Mouse (Mus musculus): ENCODE data around the gene Tulp3. TPM values are rescaled to one million over a fixed set of nuclear protein-coding genes. Genes with fewer than 3 reads are reported as not detected.
"Not testable (repeated sequence)": the region's sequence is repeated elsewhere in the genome, so short reads cannot be mapped to it uniquely, and the experiment has no call there.

Gene Tulp3
- total and polyA plus RNA-seq, 3 experiments: 5.4 to 10.2 (median 6.4) TPM

GRCm38 (mm10) chr6:128304801-128305200 is 50.9 kb downstream of the Tulp3 start:
- Histone ChIP-seq H3K36me3 (ENCODE audit: control insufficient read depth, insufficient read depth, low read length) (no peaks in the 10 kb centered on the region), H3K27ac (no peak overlapping the region), H3K4me3 (no peak overlapping the region), H3K79me2 (replicated peaks; ENCODE audit: control insufficient read depth, insufficient read depth, low read length) (no peaks in the 10 kb centered on the region), H3K9ac (ENCODE audit: low read depth, low read length) (no peak overlapping the region), H3K27me3 (ENCODE audit: control insufficient read depth, insufficient read depth, low read length) (no peaks in the 10 kb centered on the region), H3K4me1 (ENCODE audit: control insufficient read depth, insufficient read depth, low read length) (no peaks in the 10 kb centered on the region)
- DNase-seq: no peak
- intact Hi-C loops (cut with DNase I): loop anchor here (5.0 to 10.0 kb wide), 2 partner anchors 38 to 330 kb away; no protein-coding TSS in a partner anchor
- TF ChIP-seq CTCF (IDR thresholded peaks at IDR 0.05) (no peak), EP300 (IDR thresholded peaks at IDR 0.05; ENCODE audit: insufficient read depth, low read depth, low read length) (no peak), POLR2A (IDR thresholded peaks at IDR 0.05; ENCODE audit: insufficient read depth, low read depth, low read length) (no peak)
- 86% methylated on average over 4 of the region's 4 CpGs for WGBS

DNA sequence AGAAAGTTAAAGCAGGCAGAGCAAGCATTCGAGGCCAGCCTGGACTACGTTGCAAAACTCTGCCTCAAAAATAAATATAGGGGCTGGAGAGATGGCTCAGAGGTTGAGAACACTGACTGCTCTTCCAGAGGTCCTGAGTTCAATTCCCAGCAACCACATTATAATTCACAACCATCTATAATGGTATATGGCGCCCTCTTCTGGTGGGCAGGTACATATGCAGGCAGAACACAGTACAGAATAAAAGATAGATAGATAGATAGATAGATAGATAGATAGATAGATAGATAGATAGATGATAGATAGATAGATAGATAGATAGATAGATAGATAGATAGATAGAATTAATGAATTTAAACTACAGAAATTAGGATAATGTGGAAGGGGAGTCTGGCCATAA is 53.0 kb downstream of the Tulp3 start:
- H3K36me3 ChIP-seq (ENCODE audit: control insufficient read depth, insufficient read depth, low read length); H3K4me1 ChIP-seq (ENCODE audit: control insufficient read depth, insufficient read depth, low read length); DNase-seq; H3K9ac ChIP-seq (ENCODE audit: low read depth, low read length); H3K4me3 ChIP-seq; H3K79me2 ChIP-seq (replicated peaks; ENCODE audit: control insufficient read depth, insufficient read depth, low read length); H3K27me3 ChIP-seq (ENCODE audit: control insufficient read depth, insufficient read depth, low read length); H3K27ac ChIP-seq: not testable (repeated sequence)
- intact Hi-C loops (cut with DNase I): loop anchor here (10.0 kb wide), 1 partner anchor 328 kb away; no protein-coding TSS in a partner anchor
- peak; percentile 60 for TF ChIP-seq CTCF (IDR thresholded peaks at IDR 0.05)
- 92% methylated on average over 3 of the region's 3 CpGs for WGBS

DNA sequence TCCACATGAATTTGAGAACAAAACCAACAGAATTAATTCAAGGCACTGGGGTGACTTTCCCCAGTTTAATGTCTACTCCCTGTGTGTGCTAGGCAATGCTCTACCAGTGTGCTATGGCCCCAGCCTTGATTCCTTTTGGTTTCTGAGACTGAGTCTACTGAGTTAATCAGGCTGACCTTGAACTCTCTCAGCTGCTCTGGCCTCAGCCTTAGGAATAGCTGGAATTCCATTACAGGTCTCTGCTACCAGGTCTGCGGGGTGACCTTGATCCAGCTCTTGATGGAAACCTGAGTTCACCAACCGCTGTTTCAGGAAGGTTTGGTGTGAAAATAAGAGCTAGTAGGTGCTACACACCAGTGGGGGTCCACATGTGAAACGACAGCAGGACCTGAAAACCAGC is 53.8 kb downstream of the Tulp3 start:
- no peak for TF ChIP-seq POLR2A (IDR thresholded peaks at IDR 0.05; ENCODE audit: insufficient read depth, low read depth, low read length)
- no peak for TF ChIP-seq EP300 (IDR thresholded peaks at IDR 0.05; ENCODE audit: insufficient read depth, low read depth, low read length)
- Histone ChIP-seq H3K4me3 (no peak overlapping the region), H3K36me3 (ENCODE audit: control insufficient read depth, insufficient read depth, low read length) (no peaks in the 10 kb centered on the region), H3K4me1 (ENCODE audit: control insufficient read depth, insufficient read depth, low read length) (peaks cover 8% of the 10 kb centered on the region), H3K27me3 (ENCODE audit: control insufficient read depth, insufficient read depth, low read length) (no peaks in the 10 kb centered on the region), H3K27ac (no peak overlapping the region), H3K79me2 (replicated peaks; ENCODE audit: control insufficient read depth, insufficient read depth, low read length) (no peaks in the 10 kb centered on the region), H3K9ac (ENCODE audit: low read depth, low read length) (no peak overlapping the region)
- 91% methylated on average over 3 of the region's 3 CpGs for WGBS
- intact Hi-C loops (cut with DNase I): loop anchor here (2.0 to 10.0 kb wide), 3 partner anchors 21 to 327 kb away; no protein-coding TSS in a partner anchor
- DNase-seq: no peak

DNA sequence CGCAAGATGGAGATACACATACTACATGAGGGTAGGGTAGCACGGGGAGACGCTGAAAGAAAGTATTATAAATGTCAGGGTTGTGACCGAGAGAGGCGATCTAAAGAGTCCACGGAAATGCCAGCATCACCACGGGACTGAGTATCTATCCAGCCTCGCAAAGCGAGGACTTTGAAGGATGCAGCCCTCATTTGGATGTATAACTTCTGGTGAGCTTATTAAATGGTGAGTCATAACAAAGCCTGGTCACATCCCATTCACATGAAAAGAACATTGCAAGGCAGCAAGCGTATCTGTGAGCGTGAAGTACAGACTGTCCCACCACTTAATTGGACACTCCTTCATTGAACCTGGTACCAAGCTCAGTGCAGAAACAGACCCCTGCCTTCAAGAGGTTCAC is 54.2 kb downstream of the Tulp3 start:
- Histone ChIP-seq H3K4me3 (no peak overlapping the region), H3K4me1 (ENCODE audit: control insufficient read depth, insufficient read depth, low read length) (peaks cover 11% of the 10 kb centered on the region), H3K79me2 (replicated peaks; ENCODE audit: control insufficient read depth, insufficient read depth, low read length) (no peaks in the 10 kb centered on the region), H3K27me3 (ENCODE audit: control insufficient read depth, insufficient read depth, low read length) (no peaks in the 10 kb centered on the region), H3K9ac (ENCODE audit: low read depth, low read length) (no peak overlapping the region), H3K27ac (peak overlapping the region; percentile 85), H3K36me3 (ENCODE audit: control insufficient read depth, insufficient read depth, low read length) (no peaks in the 10 kb centered on the region)
- intact Hi-C loops (cut with DNase I): loop anchor here (2.0 to 10.0 kb wide), 3 partner anchors 21 to 327 kb away; no protein-coding TSS in a partner anchor
- no peak for DNase-seq
- no peak for TF ChIP-seq POLR2A (IDR thresholded peaks at IDR 0.05; ENCODE audit: insufficient read depth, low read depth, low read length)
- no peak for TF ChIP-seq EP300 (IDR thresholded peaks at IDR 0.05; ENCODE audit: insufficient read depth, low read depth, low read length)
- no peak for TF ChIP-seq CTCF (IDR thresholded peaks at IDR 0.05)
- WGBS: 36% methylated on average over 11 of the region's 11 CpGs

DNA sequence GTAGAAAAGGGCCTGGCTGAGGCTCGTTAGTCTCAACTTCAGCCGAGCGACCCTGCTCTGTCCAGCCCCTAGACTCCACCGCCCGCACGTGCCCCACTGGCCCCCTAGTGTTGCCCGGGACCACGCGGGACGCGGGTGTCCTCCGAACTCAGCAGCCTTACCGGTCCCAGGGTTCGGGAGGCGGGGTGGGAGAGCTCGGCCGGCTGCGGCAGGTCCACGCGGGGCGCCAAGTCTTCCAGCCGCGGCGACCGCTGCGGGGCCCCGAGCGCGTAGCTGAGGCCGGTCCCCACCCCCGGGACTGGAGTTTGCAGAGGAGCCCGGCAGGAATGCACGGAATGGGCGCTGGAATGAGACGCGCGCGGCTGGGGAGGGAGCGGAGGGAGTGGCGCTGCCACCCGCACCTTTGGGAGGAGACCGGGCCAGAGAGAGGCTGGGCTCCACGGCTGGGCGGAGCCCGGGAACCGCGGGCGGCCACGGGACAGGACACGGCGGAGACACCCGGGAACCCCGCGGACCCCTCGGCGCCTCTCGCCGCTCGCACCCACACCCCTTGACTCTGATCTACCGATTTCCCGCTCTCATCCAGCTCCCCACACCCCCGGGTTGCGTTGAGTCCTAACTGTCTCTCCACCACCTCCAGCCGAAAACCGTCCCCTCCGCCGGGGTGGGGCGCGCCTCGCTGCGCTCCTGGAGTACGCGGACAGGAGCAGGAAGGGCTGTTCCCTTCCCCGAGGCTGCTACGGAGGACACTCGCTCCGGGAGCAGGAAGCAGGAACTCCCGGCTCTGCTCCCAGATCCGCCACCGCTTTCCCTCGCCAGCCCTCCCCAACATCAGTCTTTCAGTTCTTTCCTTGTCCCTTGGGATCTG is 55.3 kb downstream of the Tulp3 start, which contains the start of gene Tead4:
Gene Tead4, minus strand, starts transcription at position 690 of the 868 bp plus-strand sequence.
- under 1% methylated on average over 80 of the region's 81 CpGs for WGBS
- peak; percentile 84 to 87 for DNase-seq
- H3K27me3 ChIP-seq (ENCODE audit: control insufficient read depth, insufficient read depth, low read length): no peaks in the 10 kb centered on the region
- intact Hi-C loops (cut with DNase I): loop anchor here (2.0 to 10.0 kb wide), 3 partner anchors 20 to 326 kb away; no protein-coding TSS in a partner anchor
- TF ChIP-seq CTCF (IDR thresholded peaks at IDR 0.05) (no peak), EP300 (IDR thresholded peaks at IDR 0.05; ENCODE audit: insufficient read depth, low read depth, low read length) (peak; percentile 37; the same call in 1 of the 2 replicates), POLR2A (IDR thresholded peaks at IDR 0.05; ENCODE audit: insufficient read depth, low read depth, low read length) (peak; percentile 60)
- H3K27ac ChIP-seq: peak within 1 kb of the TSS; percentile 85
- H3K36me3 ChIP-seq (ENCODE audit: control insufficient read depth, insufficient read depth, low read length): no peaks in the 10 kb centered on the region
- H3K79me2 ChIP-seq (replicated peaks; ENCODE audit: control insufficient read depth, insufficient read depth, low read length): no peaks in the 10 kb centered on the region
- H3K4me1 ChIP-seq (ENCODE audit: control insufficient read depth, insufficient read depth, low read length): peaks cover 17% of the 10 kb centered on the region
- peak within 1 kb of the TSS; percentile 85 for H3K9ac ChIP-seq (ENCODE audit: low read depth, low read length)
- H3K4me3 ChIP-seq: peak within 1 kb of the TSS; percentile 81
